Mouse (Mus musculus) intestine, embryonic 16.5 days (tissue): ENCODE results near the gene Gimap4. TPM values are rescaled to one million over a fixed set of nuclear protein-coding genes. Genes with fewer than 3 reads are reported as not detected.

Source experiments
- ATAC-seq: fragments of 200-750 bp; cut with Nextera tagmentation; 2 replicates; pipeline ENCODE4 v1.8.0; 2017; ENCODE audit warnings: moderate TSS enrichment, moderate library complexity
- H3K27ac ChIP-seq: fragments of 300-500 bp; sonication (generic); 2 replicates; pipeline ENCODE4 v1.5.1; 2014; ENCODE audit warnings: mild to moderate bottlenecking, low read length
- H3K27me3 ChIP-seq: fragments of 300-500 bp; sonication (generic); replicated peaks from 2 replicates; pipeline ENCODE4 v1.6.1; 2014; ENCODE audit warnings: low read length, control low read depth, mixed read lengths; ENCODE audit not compliant: control insufficient read depth, insufficient read depth
- H3K36me3 ChIP-seq: fragments of 300-500 bp; sonication (generic); 2 replicates; pipeline ENCODE4 v1.6.1; 2014; ENCODE audit warnings: low read length, control low read depth; ENCODE audit not compliant: control insufficient read depth, insufficient read depth
- H3K4me1 ChIP-seq: fragments of 300-500 bp; sonication (generic); 2 replicates; pipeline ENCODE4 v1.6.1; 2014; ENCODE audit warnings: low read length, control low read depth, mixed read lengths; ENCODE audit not compliant: control insufficient read depth, insufficient read depth
- H3K4me2 ChIP-seq: fragments of 300-500 bp; sonication (generic); 2 replicates; pipeline ENCODE4 v1.6.1; 2014; ENCODE audit warnings: low read depth, low read length, control low read depth
- H3K4me3 ChIP-seq: fragments of 300-500 bp; sonication (generic); 2 replicates; pipeline ENCODE4 v1.5.1; 2014; ENCODE audit warnings: mild to moderate bottlenecking, low read length
- H3K9ac ChIP-seq: fragments of 300-500 bp; sonication (generic); 2 replicates; pipeline ENCODE4 v1.6.1; 2014; ENCODE audit warnings: low read depth, low read length
- H3K9me3 ChIP-seq: fragments of 300-500 bp; sonication (generic); 2 replicates; pipeline ENCODE4 v1.6.1; 2016; ENCODE audit warnings: low read length, control low read depth; ENCODE audit not compliant: control insufficient read depth
- WGBS: fragments of 180-500 bp; shearing (Covaris S2); extraction: QIAGEN DNeasy Blood & Tissue Kit; methylation state at CpG from one replicate; pipeline ENCODE4 v1.1.7; 2014; 5-methylcytosine and 5-hydroxymethylcytosine counted together
- polyA plus RNA-seq: library from polyadenylated mRNA; unstranded; fragments of >200 nt; fragmentation: Nextera tagmentation; extraction: Ambion mirVana; gene quantifications from 2 replicates; pipeline ENCODE4 v1.2.1, GENCODE M21; 2015

Gimap4 gene
- polyA plus RNA-seq, 1 experiment from 2014 or later, result 23.2 TPM

DNA sequence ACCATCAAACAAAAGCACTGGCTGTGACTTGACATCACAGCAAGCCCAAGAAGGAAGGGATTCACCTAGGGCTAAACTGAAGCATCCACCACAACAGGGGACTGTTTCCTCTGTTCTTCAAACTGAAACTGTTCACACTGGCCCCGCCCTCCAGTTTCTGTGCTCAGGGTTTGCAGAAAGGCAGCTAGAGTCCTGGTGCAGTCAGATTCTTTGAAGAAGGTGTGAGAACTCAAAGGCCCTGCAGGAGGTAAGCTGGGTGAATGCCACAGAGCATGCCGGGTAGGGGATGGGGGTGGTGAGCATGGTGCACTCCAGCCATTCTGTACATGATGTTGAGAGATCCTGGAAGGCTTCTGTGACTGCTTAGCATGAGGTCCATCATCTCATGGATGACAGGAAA lies 34.1 kb downstream of the Gimap4 start, which contains the start of the genes Gm28053 and Gimap7:
Gene Gm28053 (plus strand): TSS at position 153 of the 400 bp plus-strand sequence.
Gene Gimap7 (plus strand): TSS at position 167 of the 400 bp plus-strand sequence.
- Histone ChIP-seq H3K4me2 (no peak within 1 kb of the TSS), H3K9ac (no peak within 1 kb of the TSS), H3K9me3 (no peaks in the 10 kb centered on the region), H3K27ac (no peak within 1 kb of the TSS), H3K36me3 (no peaks in the 10 kb centered on the region), H3K4me1 (no peaks in the 10 kb centered on the region), H3K27me3 (no peaks in the 10 kb centered on the region), H3K4me3 (no peak within 1 kb of the TSS)
- no peak for ATAC-seq
- WGBS, result 53% methylated on average over 2 of the region's 2 CpGs

GRCm38 (mm10) chr6:48720326-48720725 lies 36.0 kb downstream of the Gimap4 start:
- 84% methylated on average over 4 of the region's 4 CpGs for WGBS
- Histone ChIP-seq H3K36me3 (no peaks in the 10 kb centered on the region), H3K27ac (no peak overlapping the region), H3K9ac (no peak overlapping the region), H3K4me2 (no peak overlapping the region), H3K4me3 (no peak overlapping the region), H3K9me3 (no peaks in the 10 kb centered on the region), H3K27me3 (no peaks in the 10 kb centered on the region), H3K4me1 (peaks cover 2% of the 10 kb centered on the region)
- ATAC-seq, result no peak

DNA sequence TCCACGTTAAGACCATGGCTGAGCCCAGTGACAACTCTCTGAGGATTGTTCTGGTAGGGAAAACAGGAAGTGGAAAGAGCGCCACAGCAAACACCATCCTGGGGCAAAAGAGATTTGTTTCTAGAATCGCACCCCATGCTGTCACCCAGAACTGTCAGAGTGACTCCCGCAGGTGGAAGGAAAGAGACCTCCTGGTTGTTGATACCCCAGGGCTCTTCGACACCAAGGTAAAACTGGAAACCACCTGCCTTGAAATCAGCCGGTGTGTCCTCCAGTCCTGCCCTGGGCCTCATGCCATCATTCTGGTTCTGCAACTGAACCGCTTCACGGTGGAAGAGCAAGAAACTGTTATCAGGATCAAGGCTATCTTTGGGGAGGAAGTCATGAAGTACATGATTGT lies 39.1 kb downstream of the Gimap4 start:
- H3K27ac ChIP-seq, result no peak overlapping the region
- 73% methylated on average over 8 of the region's 8 CpGs for WGBS
- H3K4me1 ChIP-seq, result peaks cover 8% of the 10 kb centered on the region
- ATAC-seq, result no peak
- H3K4me3 ChIP-seq, result no peak overlapping the region
- H3K27me3 ChIP-seq, result no peaks in the 10 kb centered on the region
- no peaks in the 10 kb centered on the region for H3K9me3 ChIP-seq
- H3K9ac ChIP-seq, result no peak overlapping the region
- H3K4me2 ChIP-seq, result no peak overlapping the region
- no peaks in the 10 kb centered on the region for H3K36me3 ChIP-seq

DNA sequence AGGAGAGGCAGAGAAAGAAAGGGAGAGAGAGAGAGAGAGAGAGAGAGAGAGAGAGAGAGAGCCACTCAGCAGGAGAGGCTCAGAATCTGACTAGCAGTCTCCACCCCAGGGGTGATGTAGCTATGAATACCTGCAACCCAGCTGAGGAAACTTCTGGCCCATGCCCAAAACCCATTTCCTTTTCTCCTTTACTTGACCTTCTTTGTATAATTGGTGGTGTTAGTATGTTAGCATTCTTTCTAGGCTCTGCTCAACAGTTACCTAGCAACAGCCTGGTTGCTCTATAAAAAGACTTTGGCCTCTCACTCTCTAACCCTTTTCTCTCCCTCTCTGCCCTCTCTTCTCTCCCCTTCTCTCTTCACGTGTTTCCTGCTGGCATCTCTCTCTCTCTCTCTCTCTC lies 41.1 kb downstream of the Gimap4 start:
- peaks cover 8% of the 10 kb centered on the region for H3K4me1 ChIP-seq
- no peaks in the 10 kb centered on the region for H3K9me3 ChIP-seq
- ATAC-seq, result peak; percentile 78
- no peak overlapping the region for H3K9ac ChIP-seq
- no peak overlapping the region for H3K4me2 ChIP-seq
- no peaks in the 10 kb centered on the region for H3K36me3 ChIP-seq
- WGBS, result 0% methylated on average over 1 of the region's 1 CpGs
- H3K4me3 ChIP-seq, result no peak overlapping the region
- H3K27ac ChIP-seq, result no peak overlapping the region
- no peaks in the 10 kb centered on the region for H3K27me3 ChIP-seq

- Histone ChIP-seq H3K4me3 (no peak overlapping the region), H3K27me3 (no peaks in the 10 kb centered on the region), H3K9ac (no peak overlapping the region), H3K4me1 (peaks cover 8% of the 10 kb centered on the region), H3K4me2 (no peak overlapping the region), H3K36me3 (no peaks in the 10 kb centered on the region), H3K27ac (no peak overlapping the region), H3K9me3 (no peaks in the 10 kb centered on the region)
- no peak for ATAC-seq
- WGBS, result 91% methylated on average over 5 of the region's 5 CpGs
Measured at GRCm38 (mm10) chr6:48727761-48728160, 43.4 kb downstream of the Gimap4 start.

DNA sequence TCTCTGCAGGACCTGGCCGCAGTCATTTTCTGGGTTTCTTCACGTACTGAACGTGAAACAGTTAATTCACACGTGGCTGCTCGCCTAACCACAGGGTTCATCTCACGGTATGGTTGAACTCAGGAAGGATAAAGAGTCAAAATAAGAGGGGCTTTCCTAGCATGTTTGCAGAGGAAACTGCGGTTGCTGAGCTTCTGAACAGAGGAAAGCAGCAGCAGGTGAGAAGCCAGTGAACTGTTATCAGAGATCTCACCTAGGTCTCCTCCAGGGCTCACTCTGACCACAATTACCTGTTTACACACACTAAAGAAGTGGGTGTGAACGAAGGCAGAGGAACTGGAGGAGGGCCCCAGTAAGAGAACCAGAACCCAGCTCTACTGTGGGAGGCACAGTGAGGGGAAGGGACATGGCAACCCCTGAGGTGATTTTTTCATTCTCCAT lies 48.5 kb downstream of the Gimap4 start:
- Histone ChIP-seq H3K4me2 (no peak overlapping the region), H3K9ac (no peak overlapping the region), H3K27me3 (no peaks in the 10 kb centered on the region), H3K4me3 (no peak overlapping the region), H3K4me1 (no peaks in the 10 kb centered on the region), H3K9me3 (no peaks in the 10 kb centered on the region), H3K27ac (no peak overlapping the region), H3K36me3 (no peaks in the 10 kb centered on the region)
- WGBS, result 31% methylated on average over 8 of the region's 8 CpGs
- ATAC-seq, result no peak

- Histone ChIP-seq H3K4me1 (no peaks in the 10 kb centered on the region), H3K27me3 (no peaks in the 10 kb centered on the region), H3K4me3 (no peak overlapping the region), H3K9me3 (no peaks in the 10 kb centered on the region), H3K9ac (no peak overlapping the region), H3K36me3 (no peaks in the 10 kb centered on the region), H3K27ac (no peak overlapping the region), H3K4me2 (no peak overlapping the region)
- 78% methylated on average over 1 of the region's 1 CpGs for WGBS
- ATAC-seq, result no peak
Measured at GRCm38 (mm10) chr6:48733660-48734059, 49.3 kb downstream of the Gimap4 start.

GRCm38 (mm10) chr6:48737053-48737452 lies 52.7 kb downstream of the Gimap4 start:
- no peaks in the 10 kb centered on the region for H3K36me3 ChIP-seq

DNA sequence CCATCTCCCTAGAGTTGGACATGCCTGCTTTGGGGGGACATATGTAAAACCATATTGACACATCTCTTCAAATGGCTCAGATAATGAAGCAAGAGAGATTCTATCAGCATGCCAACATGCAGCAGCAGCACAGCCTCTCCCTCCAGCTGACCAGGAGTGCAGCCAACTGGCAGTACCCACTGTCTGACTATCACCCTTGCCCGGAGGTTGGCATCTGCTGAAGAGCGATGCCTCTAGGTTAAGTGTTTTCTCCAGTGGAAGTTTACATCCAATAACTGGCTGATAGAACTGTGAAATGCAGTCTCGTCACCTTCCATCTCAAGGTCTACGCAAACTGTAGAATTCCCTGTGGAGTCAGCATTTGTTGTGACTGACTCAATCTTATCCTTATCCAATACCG lies 53.3 kb downstream of the Gimap4 start:
- Histone ChIP-seq H3K27ac (no peak overlapping the region), H3K36me3 (no peaks in the 10 kb centered on the region), H3K9ac (no peak overlapping the region), H3K4me1 (peaks cover 5% of the 10 kb centered on the region), H3K4me3 (no peak overlapping the region), H3K9me3 (no peaks in the 10 kb centered on the region), H3K27me3 (no peaks in the 10 kb centered on the region), H3K4me2 (no peak overlapping the region)
- no peak for ATAC-seq
- WGBS, result 90% methylated on average over 5 of the region's 5 CpGs

More at GRCm38 (mm10) chr6:48737053-48737452, 52.7 kb downstream of the Gimap4 start:
- Histone ChIP-seq H3K4me2 (no peak overlapping the region), H3K9ac (no peak overlapping the region), H3K9me3 (no peaks in the 10 kb centered on the region), H3K27ac (no peak overlapping the region), H3K27me3 (no peaks in the 10 kb centered on the region), H3K4me3 (no peak overlapping the region), H3K4me1 (peaks cover 2% of the 10 kb centered on the region)
- WGBS, result 76% methylated on average over 2 of the region's 2 CpGs
- no peak for ATAC-seq
